Mouse (Mus musculus) lung, embryonic 16.5 days (tissue): ENCODE data around the gene Phf21a. TPM values are rescaled to one million over a fixed set of nuclear protein-coding genes. Genes with fewer than 3 reads are reported as not detected.
"Not testable (repeated sequence)": the region's sequence is repeated elsewhere in the genome, so short reads cannot be mapped to it uniquely, and the experiment has no call there.

Source experiments
- ATAC-seq: fragments of 200-750 bp; cut with Nextera tagmentation; 2 replicates; pipeline ENCODE4 v1.8.0; 2017; ENCODE audit warnings: low read depth, mild to moderate bottlenecking, moderate library complexity
- H3K27ac ChIP-seq: fragments of 300-500 bp; sonication (generic); 2 replicates; pipeline ENCODE4 v1.5.1; 2014; ENCODE audit warnings: mild to moderate bottlenecking, control low read depth, low read length
- H3K27me3 ChIP-seq: fragments of 300-500 bp; sonication (generic); 2 replicates; pipeline ENCODE4 v1.6.1; 2014; ENCODE audit warnings: low read depth, low read length, mixed read lengths; ENCODE audit not compliant: control insufficient read depth, insufficient read depth
- H3K36me3 ChIP-seq: fragments of 300-500 bp; sonication (generic); 2 replicates; pipeline ENCODE4 v1.6.1; 2014; ENCODE audit warnings: low read length; ENCODE audit not compliant: control insufficient read depth, insufficient read depth
- H3K4me1 ChIP-seq: fragments of 300-500 bp; sonication (generic); replicated peaks from 2 replicates; pipeline ENCODE4 v1.6.1; 2014; ENCODE audit warnings: low read length, mixed read lengths; ENCODE audit not compliant: control insufficient read depth, insufficient read depth
- H3K4me2 ChIP-seq: fragments of 300-500 bp; sonication (generic); 2 replicates; pipeline ENCODE4 v1.6.1; 2014; ENCODE audit warnings: low read depth, low read length, control low read depth
- H3K4me3 ChIP-seq: fragments of 300-500 bp; sonication (generic); 2 replicates; pipeline ENCODE4 v1.5.1; 2014; ENCODE audit warnings: mild to moderate bottlenecking, low read length, control low read depth
- H3K9ac ChIP-seq: fragments of 300-500 bp; sonication (generic); 2 replicates; pipeline ENCODE4 v1.6.1; 2014; ENCODE audit warnings: low read length, control low read depth
- H3K9me3 ChIP-seq: fragments of 300-500 bp; sonication (generic); 2 replicates; pipeline ENCODE4 v1.6.1; 2016; ENCODE audit warnings: low read length; ENCODE audit not compliant: control insufficient read depth
- WGBS: fragments of 180-500 bp; shearing (Covaris S2); extraction: QIAGEN DNeasy Blood & Tissue Kit; methylation state at CpG from one replicate; pipeline ENCODE4 v1.1.7; 2014; 5-methylcytosine and 5-hydroxymethylcytosine counted together
- polyA plus RNA-seq: library from polyadenylated mRNA; unstranded; fragments of >200 nt; fragmentation: Nextera tagmentation; extraction: Ambion mirVana; gene quantifications from 2 replicates; pipeline ENCODE4 v1.2.1, GENCODE M21; 2015

The Phf21a gene
- polyA plus RNA-seq, 1 experiment from 2014 or later, result 31.4 TPM

- ATAC-seq, result no peak
- 22% methylated on average over 11 of the region's 11 CpGs for WGBS
- peaks cover 2% of the 10 kb centered on the region; the same call in 1 of the 2 replicates for H3K27me3 ChIP-seq
- peak overlapping the region; percentile 42 for H3K4me2 ChIP-seq
- peak overlapping the region; percentile 27 for H3K4me3 ChIP-seq
- no peak overlapping the region for H3K27ac ChIP-seq
- H3K9me3 ChIP-seq, result no peaks in the 10 kb centered on the region
- H3K9ac ChIP-seq, result peak overlapping the region; percentile 47; the same call in 1 of the 2 replicates
- H3K36me3 ChIP-seq, result no peaks in the 10 kb centered on the region
- H3K4me1 ChIP-seq, result peaks cover 26% of the 10 kb centered on the region
These were observed 298.9 kb downstream of the Phf21a start for GRCm38 (mm10) chr2:92391703-92392317.

GRCm38 (mm10) chr2:92392318-92393264, 299.7 kb downstream of the Phf21a start:
- H3K9ac ChIP-seq, result peak overlapping the region; percentile 47; the same call in 1 of the 2 replicates
- peaks cover 26% of the 10 kb centered on the region for H3K4me1 ChIP-seq
- peak overlapping the region; percentile 27 for H3K4me3 ChIP-seq
- peak overlapping the region; percentile 42 for H3K4me2 ChIP-seq
- H3K9me3 ChIP-seq, result no peaks in the 10 kb centered on the region
- 3% methylated on average over 26 of the region's 26 CpGs for WGBS
- H3K27me3 ChIP-seq, result peaks cover 2% of the 10 kb centered on the region; the same call in 1 of the 2 replicates
- H3K27ac ChIP-seq, result no peak overlapping the region
- H3K36me3 ChIP-seq, result no peaks in the 10 kb centered on the region
- no peak for ATAC-seq

- H3K27me3 ChIP-seq, result peaks cover 5% of the 10 kb centered on the region
- no peak overlapping the region for H3K4me3 ChIP-seq
- peaks cover 11% of the 10 kb centered on the region for H3K4me1 ChIP-seq
- no peak overlapping the region for H3K27ac ChIP-seq
- no peak overlapping the region for H3K9ac ChIP-seq
- H3K9me3 ChIP-seq, result no peaks in the 10 kb centered on the region
- no peak for ATAC-seq
- no peaks in the 10 kb centered on the region for H3K36me3 ChIP-seq
- WGBS, result 79% methylated on average over 3 of the region's 3 CpGs
- H3K4me2 ChIP-seq, result no peak overlapping the region
These were observed 302.6 kb downstream of the Phf21a start for GRCm38 (mm10) chr2:92395535-92395934.

DNA sequence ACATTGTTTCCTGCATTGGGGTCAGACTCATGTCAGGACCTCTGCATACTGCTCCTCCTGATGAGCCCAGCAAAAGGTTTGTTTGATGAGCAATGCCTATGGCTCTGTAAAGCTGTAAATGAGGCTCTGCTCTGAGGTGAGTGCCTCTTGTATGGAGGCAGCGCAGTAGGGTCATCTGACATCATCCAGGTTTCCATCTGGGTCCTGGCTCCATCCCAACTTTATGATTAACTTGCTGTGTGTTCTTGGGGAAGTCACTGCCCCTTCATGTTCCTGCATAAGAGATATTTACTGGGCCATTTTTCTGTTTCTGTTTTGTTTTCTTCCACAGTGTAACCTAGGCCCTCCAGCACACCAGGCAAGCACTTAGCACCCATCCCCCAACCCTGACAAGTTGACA, 304.5 kb downstream of the Phf21a start:
- Histone ChIP-seq H3K4me1 (peaks cover 8% of the 10 kb centered on the region), H3K4me3 (no peak overlapping the region), H3K27ac (no peak overlapping the region), H3K36me3 (no peaks in the 10 kb centered on the region), H3K4me2 (no peak overlapping the region), H3K9ac (no peak overlapping the region), H3K27me3 (peaks cover 8% of the 10 kb centered on the region), H3K9me3 (no peaks in the 10 kb centered on the region)
- ATAC-seq, result no peak
- 81% methylated on average over 1 of the region's 1 CpGs for WGBS

DNA sequence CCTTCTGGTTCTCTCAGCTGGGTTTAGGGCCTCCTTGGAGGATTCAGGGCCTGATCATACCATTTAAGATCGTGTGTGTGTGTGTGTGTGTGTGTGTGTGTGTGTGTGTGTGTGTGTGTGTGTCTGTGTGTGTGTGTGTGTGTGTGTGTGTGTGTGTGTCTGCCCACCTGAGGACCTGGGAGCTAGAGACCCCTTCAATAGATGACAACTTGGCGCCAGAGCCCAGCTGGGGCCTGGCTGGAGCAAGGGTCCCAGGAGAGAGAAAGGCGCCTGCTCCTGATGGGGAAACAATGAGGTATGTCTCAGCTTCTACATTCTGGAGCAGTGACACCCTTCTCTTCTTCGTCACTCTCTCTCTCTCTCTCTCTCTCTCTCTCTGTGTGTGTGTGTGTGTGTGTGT, 307.0 kb downstream of the Phf21a start:
- H3K4me1 ChIP-seq, H3K4me3 ChIP-seq, H3K9ac ChIP-seq, H3K27ac ChIP-seq, H3K4me2 ChIP-seq, H3K27me3 ChIP-seq, ATAC-seq, H3K36me3 ChIP-seq, H3K9me3 ChIP-seq: not testable (repeated sequence)
- 59% methylated on average over 4 of the region's 4 CpGs for whole genome bisulfite sequencing

DNA sequence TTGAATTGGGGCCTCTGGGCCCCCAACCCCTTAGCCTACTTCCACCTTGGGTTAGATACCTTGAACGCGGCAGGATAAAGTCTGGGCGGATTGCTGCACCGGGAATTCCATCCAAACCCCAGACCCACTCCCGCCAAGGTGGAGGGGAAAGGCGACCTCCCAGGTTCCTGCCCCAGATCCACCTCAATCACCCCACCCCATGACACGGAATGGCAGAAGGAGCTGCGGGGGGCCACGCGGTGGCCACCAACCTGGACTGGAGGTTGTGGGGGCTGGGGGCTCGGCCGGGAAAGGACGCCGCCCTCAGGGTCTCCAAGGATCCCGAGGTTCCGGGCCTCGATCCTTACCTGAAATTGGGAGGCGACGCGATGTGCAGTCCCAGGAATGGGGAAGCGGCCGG, 307.8 kb downstream of the Phf21a start:
- 6% methylated on average over 13 of the region's 22 CpGs for WGBS
- peak overlapping the region; percentile 68 for H3K4me3 ChIP-seq
- H3K36me3 ChIP-seq, result peaks cover 14% of the 10 kb centered on the region
- peak overlapping the region; percentile 98 for H3K4me2 ChIP-seq
- no peak overlapping the region for H3K27ac ChIP-seq
- H3K27me3 ChIP-seq, result peaks cover 7% of the 10 kb centered on the region
- peak overlapping the region; percentile 70 for H3K9ac ChIP-seq
- H3K9me3 ChIP-seq, result no peaks in the 10 kb centered on the region
- H3K4me1 ChIP-seq, result peaks cover 5% of the 10 kb centered on the region
- ATAC-seq, result 0 out of 2 replicates have a peak, but pooled peaks have one; percentile 11

GRCm38 (mm10) chr2:92401091-92401561, 308.2 kb downstream of the Phf21a start, which contains the start of gene Mapk8ip1:
Gene Mapk8ip1 (minus strand): TSS chr2:92401263.
- 2% methylated on average over 22 of the region's 59 CpGs for WGBS
- no peaks in the 10 kb centered on the region for H3K9me3 ChIP-seq
- H3K4me1 ChIP-seq, result peaks cover 5% of the 10 kb centered on the region
- H3K36me3 ChIP-seq, result peaks cover 18% of the 10 kb centered on the region
- H3K4me2 ChIP-seq, result peak within 1 kb of the TSS; percentile 98
- peak within 1 kb of the TSS; percentile 70 for H3K9ac ChIP-seq
- peaks cover 7% of the 10 kb centered on the region for H3K27me3 ChIP-seq
- H3K27ac ChIP-seq, result no peak within 1 kb of the TSS
- peak within 1 kb of the TSS; percentile 68 for H3K4me3 ChIP-seq
- ATAC-seq, result peak; percentile 83

GRCm38 (mm10) chr2:92402591-92403326, 309.8 kb downstream of the Phf21a start:
- H3K4me3 ChIP-seq, result no peak overlapping the region
- WGBS, result 74% methylated on average over 4 of the region's 4 CpGs

More at GRCm38 (mm10) chr2:92402591-92403326, 309.8 kb downstream of the Phf21a start:
- Histone ChIP-seq H3K36me3 (peaks cover 18% of the 10 kb centered on the region), H3K9me3 (no peaks in the 10 kb centered on the region), H3K27ac (no peak overlapping the region), H3K9ac (no peak overlapping the region), H3K4me2 (no peak overlapping the region), H3K4me1 (peaks cover 5% of the 10 kb centered on the region), H3K27me3 (peaks cover 7% of the 10 kb centered on the region)
- ATAC-seq, result no peak
